Mouse (Mus musculus): ENCODE measurements around the gene Dhx58. TPM values are rescaled to one million over a fixed set of nuclear protein-coding genes. Genes with fewer than 3 reads are reported as not detected.

Dhx58 gene
- polyA plus RNA-seq, 1 experiment from 2014 or later = 3.0 TPM

- Histone ChIP-seq H3K4me1 (replicated peaks) (peaks cover 18% of the 10 kb centered on the region), H3K27ac (no peak overlapping the region), H3K27me3 (peaks cover 41% of the 10 kb centered on the region), H3K36me3 (no peaks in the 10 kb centered on the region), H3K9me3 (no peaks in the 10 kb centered on the region), H3K9ac (no peak overlapping the region), H3K4me2 (no peak overlapping the region), H3K4me3 (no peak overlapping the region)
- WGBS = 75% methylated on average over 7 of the region's 7 CpGs
- no peak for ATAC-seq (ENCODE audit: low FRiP score)
Measured at GRCm38 (mm10) chr11:100690389-100690788, 13.7 kb downstream of the Dhx58 start.

DNA sequence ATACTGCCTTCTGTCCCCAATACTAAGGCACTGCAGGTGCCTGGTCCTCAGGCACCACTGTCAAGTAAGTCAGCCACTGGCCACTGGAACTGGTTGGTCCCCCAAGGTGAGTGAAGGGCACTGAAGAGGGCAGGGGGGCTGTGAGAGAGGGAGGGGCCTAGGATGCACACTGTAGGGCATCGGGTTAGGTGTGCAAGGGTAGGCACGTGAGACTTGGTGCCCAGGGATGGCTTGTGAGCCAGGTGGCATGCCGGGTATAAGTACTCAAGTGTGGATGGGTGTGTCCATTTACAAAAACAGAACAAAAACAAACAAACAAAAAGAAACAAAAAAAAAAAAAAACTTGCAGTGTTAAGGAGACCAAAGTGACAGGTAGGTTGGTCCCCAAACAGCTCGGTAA is 15.6 kb downstream of the Dhx58 start:
- Histone ChIP-seq H3K27ac (no peak overlapping the region), H3K4me3 (no peak overlapping the region), H3K4me1 (replicated peaks) (peaks cover 18% of the 10 kb centered on the region), H3K9ac (no peak overlapping the region), H3K27me3 (peaks cover 38% of the 10 kb centered on the region), H3K36me3 (no peaks in the 10 kb centered on the region), H3K4me2 (no peak overlapping the region), H3K9me3 (no peaks in the 10 kb centered on the region)
- 81% methylated on average over 4 of the region's 4 CpGs for WGBS
- no peak for ATAC-seq (ENCODE audit: low FRiP score)

GRCm38 (mm10) chr11:100687265-100687664 is 16.8 kb downstream of the Dhx58 start:
- H3K4me3 ChIP-seq = no peak overlapping the region
- H3K4me2 ChIP-seq = no peak overlapping the region
- peaks cover 7% of the 10 kb centered on the region for H3K4me1 ChIP-seq (replicated peaks)
- H3K9me3 ChIP-seq = no peaks in the 10 kb centered on the region
- no peaks in the 10 kb centered on the region for H3K36me3 ChIP-seq
- no peak overlapping the region for H3K9ac ChIP-seq
- ATAC-seq (ENCODE audit: low FRiP score) = no peak
- WGBS = 85% methylated on average over 7 of the region's 7 CpGs
- H3K27ac ChIP-seq = no peak overlapping the region
- peaks cover 26% of the 10 kb centered on the region for H3K27me3 ChIP-seq

- 88% methylated on average over 2 of the region's 3 CpGs for WGBS
- H3K27me3 ChIP-seq = peaks cover 7% of the 10 kb centered on the region
- H3K27ac ChIP-seq = no peak overlapping the region
- H3K9me3 ChIP-seq = no peaks in the 10 kb centered on the region
- ATAC-seq (ENCODE audit: low FRiP score) = no peak
- H3K36me3 ChIP-seq = no peaks in the 10 kb centered on the region
- no peak overlapping the region for H3K9ac ChIP-seq
- H3K4me2 ChIP-seq = no peak overlapping the region
- H3K4me3 ChIP-seq = no peak overlapping the region
- H3K4me1 ChIP-seq (replicated peaks) = no peaks in the 10 kb centered on the region
Measured at GRCm38 (mm10) chr11:100685371-100685770, 18.7 kb downstream of the Dhx58 start.

GRCm38 (mm10) chr11:100684084-100684483 is 20.0 kb downstream of the Dhx58 start:
- no peaks in the 10 kb centered on the region for H3K27me3 ChIP-seq
- H3K9ac ChIP-seq = no peak overlapping the region
- no peaks in the 10 kb centered on the region for H3K36me3 ChIP-seq
- ATAC-seq (ENCODE audit: low FRiP score) = no peak
- H3K4me1 ChIP-seq (replicated peaks) = no peaks in the 10 kb centered on the region
- H3K4me3 ChIP-seq = no peak overlapping the region
- H3K27ac ChIP-seq = no peak overlapping the region
- H3K4me2 ChIP-seq = no peak overlapping the region
- WGBS = 77% methylated on average over 2 of the region's 2 CpGs
- H3K9me3 ChIP-seq = no peaks in the 10 kb centered on the region

- Histone ChIP-seq H3K4me3 (no peak overlapping the region), H3K4me2 (no peak overlapping the region), H3K9me3 (no peaks in the 10 kb centered on the region), H3K4me1 (replicated peaks) (no peaks in the 10 kb centered on the region), H3K27ac (no peak overlapping the region), H3K9ac (no peak overlapping the region), H3K27me3 (no peaks in the 10 kb centered on the region), H3K36me3 (no peaks in the 10 kb centered on the region)
- WGBS = 67% methylated on average over 5 of the region's 5 CpGs
- no peak for ATAC-seq (ENCODE audit: low FRiP score)
Measured at GRCm38 (mm10) chr11:100682526-100682925, 21.5 kb downstream of the Dhx58 start.

DNA sequence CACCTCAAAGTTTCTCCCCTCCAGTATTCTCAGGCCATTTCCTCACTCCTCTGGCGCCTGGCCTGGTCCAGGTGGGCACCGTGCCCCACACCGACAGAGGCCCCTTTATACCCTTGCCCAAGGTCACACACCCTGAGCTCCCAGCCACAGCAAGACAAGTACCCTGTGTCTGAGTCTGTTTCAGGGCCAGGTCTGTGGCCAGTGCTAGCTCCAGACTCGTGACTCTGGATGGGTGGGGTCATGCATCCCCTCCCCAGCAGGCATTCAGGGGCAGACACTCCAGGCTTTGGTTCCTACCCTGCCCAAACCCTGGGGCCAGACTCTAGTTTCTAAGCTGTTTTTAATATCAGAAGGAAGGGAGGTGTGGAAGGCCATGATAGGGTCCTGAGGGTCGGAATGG is 22.2 kb downstream of the Dhx58 start:
- Histone ChIP-seq H3K27me3 (no peaks in the 10 kb centered on the region; the same call in 1 of the 2 replicates), H3K36me3 (no peaks in the 10 kb centered on the region), H3K9ac (no peak overlapping the region), H3K4me3 (no peak overlapping the region), H3K9me3 (no peaks in the 10 kb centered on the region), H3K4me2 (no peak overlapping the region), H3K27ac (no peak overlapping the region), H3K4me1 (replicated peaks) (no peaks in the 10 kb centered on the region)
- no peak for ATAC-seq (ENCODE audit: low FRiP score)
- 78% methylated on average over 5 of the region's 5 CpGs for WGBS

GRCm38 (mm10) chr11:100677810-100678209 is 26.3 kb downstream of the Dhx58 start:
- 65% methylated on average over 7 of the region's 7 CpGs for WGBS
- no peak for ATAC-seq (ENCODE audit: low FRiP score)
- Histone ChIP-seq H3K9me3 (no peaks in the 10 kb centered on the region), H3K4me1 (replicated peaks) (peaks cover 8% of the 10 kb centered on the region), H3K9ac (no peak overlapping the region), H3K27ac (no peak overlapping the region), H3K36me3 (no peaks in the 10 kb centered on the region), H3K4me3 (no peak overlapping the region), H3K4me2 (no peak overlapping the region), H3K27me3 (peaks cover 16% of the 10 kb centered on the region)

DNA sequence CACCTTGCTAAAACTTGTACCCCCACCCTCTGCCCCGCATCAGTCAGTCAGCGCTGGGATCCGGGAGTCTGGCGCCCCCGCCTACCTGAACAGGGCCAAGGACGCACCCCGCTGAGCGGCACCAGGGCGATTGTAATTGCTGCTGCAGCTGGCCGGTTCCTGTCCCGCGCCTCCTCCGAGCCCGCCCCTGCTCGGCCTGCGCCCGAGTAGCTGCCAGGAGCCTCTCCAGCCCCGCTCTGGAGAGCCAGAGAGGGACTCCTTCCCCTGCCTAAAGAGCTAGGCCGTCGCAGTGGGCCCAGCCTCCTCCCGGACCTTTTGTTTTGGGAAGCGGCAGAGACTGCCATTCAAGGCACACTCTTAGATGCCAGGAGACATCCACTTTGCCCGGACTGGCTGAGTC is 30.9 kb downstream of the Dhx58 start:
- Histone ChIP-seq H3K4me3 (no peak overlapping the region), H3K27me3 (peaks cover 26% of the 10 kb centered on the region), H3K27ac (no peak overlapping the region), H3K9ac (peak overlapping the region; percentile 67), H3K36me3 (no peaks in the 10 kb centered on the region), H3K4me1 (replicated peaks) (peaks cover 9% of the 10 kb centered on the region), H3K4me2 (peak overlapping the region; percentile 40), H3K9me3 (peaks cover 5% of the 10 kb centered on the region; the same call in 1 of the 2 replicates)
- no peak for ATAC-seq (ENCODE audit: low FRiP score)
- under 1% methylated on average over 22 of the region's 23 CpGs for WGBS

GRCm38 (mm10) chr11:100671956-100672355 is 32.1 kb downstream of the Dhx58 start:
- Histone ChIP-seq H3K4me2 (no peak overlapping the region), H3K36me3 (no peaks in the 10 kb centered on the region), H3K4me1 (replicated peaks) (peaks cover 9% of the 10 kb centered on the region), H3K4me3 (no peak overlapping the region), H3K9ac (no peak overlapping the region), H3K9me3 (peaks cover 5% of the 10 kb centered on the region; the same call in 1 of the 2 replicates), H3K27ac (no peak overlapping the region), H3K27me3 (peaks cover 26% of the 10 kb centered on the region)
- 87% methylated on average over 2 of the region's 2 CpGs for WGBS
- no peak for ATAC-seq (ENCODE audit: low FRiP score)

GRCm38 (mm10) chr11:100671049-100671448 is 33.0 kb downstream of the Dhx58 start:
- H3K27me3 ChIP-seq = peaks cover 26% of the 10 kb centered on the region
- no peak for ATAC-seq (ENCODE audit: low FRiP score)
- H3K27ac ChIP-seq = no peak overlapping the region
- peaks cover 5% of the 10 kb centered on the region; the same call in 1 of the 2 replicates for H3K9me3 ChIP-seq
- H3K4me1 ChIP-seq (replicated peaks) = peaks cover 9% of the 10 kb centered on the region
- 78% methylated on average over 1 of the region's 1 CpGs for WGBS
- H3K36me3 ChIP-seq = no peaks in the 10 kb centered on the region
- no peak overlapping the region for H3K4me2 ChIP-seq
- H3K9ac ChIP-seq = no peak overlapping the region
- H3K4me3 ChIP-seq = no peak overlapping the region

DNA sequence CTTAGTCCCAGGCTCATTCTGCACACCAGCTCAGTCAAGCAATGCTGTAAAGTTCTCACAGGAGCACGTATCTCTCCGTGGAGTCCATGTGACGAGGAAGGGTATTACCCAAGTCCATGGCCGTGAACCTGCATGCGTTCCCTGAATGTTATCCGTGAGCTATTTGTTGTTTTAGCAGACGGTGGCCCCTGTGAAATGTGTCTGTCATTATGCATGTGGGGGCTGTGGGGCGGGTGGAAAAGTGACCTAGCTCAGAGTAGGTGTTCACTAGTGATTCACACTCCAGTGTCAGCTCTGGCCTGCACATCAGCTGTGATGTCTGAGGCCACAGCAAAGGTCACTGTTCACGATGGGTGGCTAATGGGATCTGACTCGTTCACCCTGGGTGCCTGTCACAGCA is 44.3 kb downstream of the Dhx58 start:
- Histone ChIP-seq H3K9me3 (no peaks in the 10 kb centered on the region), H3K27ac (no peak overlapping the region), H3K9ac (no peak overlapping the region), H3K27me3 (no peaks in the 10 kb centered on the region), H3K36me3 (no peaks in the 10 kb centered on the region), H3K4me3 (no peak overlapping the region), H3K4me1 (replicated peaks) (peaks cover 7% of the 10 kb centered on the region), H3K4me2 (no peak overlapping the region)
- WGBS = 77% methylated on average over 10 of the region's 10 CpGs
- ATAC-seq (ENCODE audit: low FRiP score) = no peak

GRCm38 (mm10) chr11:100656458-100656857 is 47.6 kb downstream of the Dhx58 start:
- H3K27me3 ChIP-seq = peaks cover 9% of the 10 kb centered on the region; the same call in 1 of the 2 replicates
- no peaks in the 10 kb centered on the region for H3K9me3 ChIP-seq
- no peaks in the 10 kb centered on the region for H3K36me3 ChIP-seq
- no peak overlapping the region for H3K4me3 ChIP-seq
- no peak for ATAC-seq (ENCODE audit: low FRiP score)
- H3K9ac ChIP-seq = no peak overlapping the region
- no peak overlapping the region for H3K4me2 ChIP-seq
- H3K4me1 ChIP-seq (replicated peaks) = peaks cover 10% of the 10 kb centered on the region
- WGBS = 9% methylated on average over 6 of the region's 6 CpGs
- no peak overlapping the region for H3K27ac ChIP-seq

Data from hindbrain, embryonic 13.5 days (tissue).